Mouse (Mus musculus) G1E (cell line): ENCODE results near the gene Eif3j1. TPM values are rescaled to one million over a fixed set of nuclear protein-coding genes. Genes with fewer than 3 reads are reported as not detected.
"Not testable (repeated sequence)": the region's sequence is repeated elsewhere in the genome, so short reads cannot be mapped to it uniquely, and the experiment has no call there.

Source experiments
- ATAC-seq: 2 replicates; pipeline ENCODE4 v1.8.0; 2016; ENCODE audit warnings: mild to moderate bottlenecking; ENCODE audit not compliant: insufficient number of reproducible peaks, poor library complexity, low FRiP score, severe bottlenecking; ENCODE audit errors: extremely low read depth
- DNase-seq: peaks from one replicate; pipeline ENCODE4 v3.0.0; 2012; ENCODE audit warnings: low spot score
- H3K27me3 ChIP-seq: 2 replicates; pipeline ENCODE4 v1.6.1; 2012; ENCODE audit warnings: mild to moderate bottlenecking, low read length, inconsistent platforms; ENCODE audit not compliant: insufficient read depth
- H3K36me3 ChIP-seq: replicated peaks from 2 replicates; pipeline ENCODE3; 2012; ENCODE audit warnings: mild to moderate bottlenecking, inconsistent platforms
- H3K4me1 ChIP-seq: 2 replicates; pipeline ENCODE4 v1.6.1; 2012; ENCODE audit warnings: low read depth, low read length, inconsistent platforms, mixed read lengths; ENCODE audit not compliant: insufficient read depth
- H3K4me3 ChIP-seq: 2 replicates; pipeline ENCODE4 v1.5.1; 2012; ENCODE audit warnings: low read depth, mild to moderate bottlenecking, inconsistent platforms, low read length, moderate library complexity, mixed read lengths
- H3K9me3 ChIP-seq: replicated peaks from 2 replicates; pipeline ENCODE4 v1.6.1; 2012; ENCODE audit warnings: inconsistent platforms
- CTCF ChIP-seq: IDR thresholded peaks from 2 replicates; pipeline ENCODE4 v1.5.1; 2012; ENCODE audit warnings: low read depth, low read length, inconsistent platforms, mixed read lengths
- GATA1 ChIP-seq: IDR thresholded peaks from 2 replicates; pipeline ENCODE4 v1.6.1; 2012; ENCODE audit warnings: borderline replicate concordance, low read length, inconsistent platforms, mixed read lengths
- GATA2 ChIP-seq: IDR thresholded peaks from 2 replicates; pipeline ENCODE4 v1.6.1; 2012; ENCODE audit warnings: low read depth, low read length, inconsistent platforms, borderline replicate concordance
- POLR2AphosphoS5 ChIP-seq: IDR thresholded peaks from 2 replicates; pipeline ENCODE4 v1.6.1; 2012; ENCODE audit warnings: low read depth, low read length, inconsistent platforms; ENCODE audit not compliant: insufficient replicate concordance
- TAL1 ChIP-seq: conservative IDR thresholded peaks from 2 replicates; pipeline ENCODE4 v1.6.1; 2012; ENCODE audit warnings: low read depth, low read length, inconsistent platforms, mixed read lengths
- polyA plus RNA-seq: library from polyadenylated mRNA; stranded (reverse); fragments of >175 nt; gene quantifications from 2 replicates; pipeline ENCODE4 v1.2.3, GENCODE M21; 2012
- total RNA-seq, 2 experiments: library from RNA; stranded (forward) in 1 of 2; stranded (reverse) in 1 of 2; fragments of 200-1000 nt in 1 of 2; fragments of >200 nt in 1 of 2; fragmentation: Nextera tagmentation in 1 of 2; gene quantifications; 2 replicates each; pipeline ENCODE4 v1.2.3; 2014 to 2017

Eif3j1 gene
- total RNA-seq (2014; fragmentation: Nextera tagmentation) (23.0 and 27.0 TPM in 2 replicates), total RNA-seq (2017) (8.4 and 9.5 TPM in 2 replicates), polyA plus RNA-seq (35.5 and 95.2 TPM in 2 replicates)

DNA sequence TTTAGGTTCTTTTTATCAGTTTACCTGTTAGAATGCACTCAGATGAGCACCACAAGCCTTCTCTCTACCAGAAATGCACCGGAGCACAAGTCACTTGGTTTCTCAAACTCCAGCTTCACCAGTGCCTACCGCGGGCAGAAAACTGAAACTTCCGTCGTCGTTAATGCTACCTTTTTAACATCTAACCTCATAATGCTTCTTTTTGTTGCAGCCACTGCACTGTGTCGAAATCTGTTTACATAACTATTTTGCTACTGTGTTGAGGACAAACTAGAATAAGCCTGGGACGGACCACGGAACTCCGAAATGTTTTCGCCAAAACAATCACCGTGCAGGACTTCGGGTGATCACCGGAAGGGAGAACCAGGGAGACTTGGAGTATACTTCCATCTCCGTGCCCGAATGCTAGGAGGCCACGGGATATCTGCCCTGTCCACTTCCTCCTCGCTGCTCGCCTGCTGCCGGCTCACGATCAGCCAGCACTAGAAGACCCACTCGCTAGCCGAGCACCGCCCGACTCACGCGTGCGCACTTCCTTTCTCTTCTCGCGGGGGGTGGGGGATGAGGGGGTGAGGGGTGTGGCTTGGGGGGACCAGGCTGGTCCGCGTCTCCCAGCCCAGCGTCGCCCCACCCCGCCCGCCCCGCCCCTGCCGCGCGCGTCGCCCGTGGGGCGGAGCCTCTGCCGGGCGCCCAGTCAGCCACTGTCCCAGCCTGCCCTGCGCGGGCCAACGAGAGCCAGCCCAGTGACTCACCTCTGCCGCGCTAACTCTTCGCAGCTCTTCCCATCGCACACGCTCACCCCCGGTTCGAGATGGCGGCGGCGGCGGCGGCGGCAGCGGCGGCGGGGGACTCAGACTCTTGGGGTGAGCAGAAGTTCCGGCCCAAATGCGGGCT is at the start of gene Eif3j1:
TSS of gene Eif3j1 (plus strand) at position 685 of the 894 bp plus-strand sequence.
- no peaks in the 10 kb centered on the region for H3K9me3 ChIP-seq
- peak within 1 kb of the TSS; percentile 93 for H3K4me3 ChIP-seq
- peaks cover 16% of the 10 kb centered on the region for H3K36me3 ChIP-seq
- no peaks in the 10 kb centered on the region for H3K27me3 ChIP-seq
- peak; percentile 85 for DNase-seq
- no peak for TF ChIP-seq CTCF
- TF ChIP-seq POLR2AphosphoS5 = peak; percentile 67; the same call in 1 of the 2 replicates
- no peak for TF ChIP-seq TAL1
- no peak for TF ChIP-seq GATA2
- TF ChIP-seq GATA1 = no peak
- peaks cover 27% of the 10 kb centered on the region for H3K4me1 ChIP-seq
- peak; percentile 86 for ATAC-seq

DNA sequence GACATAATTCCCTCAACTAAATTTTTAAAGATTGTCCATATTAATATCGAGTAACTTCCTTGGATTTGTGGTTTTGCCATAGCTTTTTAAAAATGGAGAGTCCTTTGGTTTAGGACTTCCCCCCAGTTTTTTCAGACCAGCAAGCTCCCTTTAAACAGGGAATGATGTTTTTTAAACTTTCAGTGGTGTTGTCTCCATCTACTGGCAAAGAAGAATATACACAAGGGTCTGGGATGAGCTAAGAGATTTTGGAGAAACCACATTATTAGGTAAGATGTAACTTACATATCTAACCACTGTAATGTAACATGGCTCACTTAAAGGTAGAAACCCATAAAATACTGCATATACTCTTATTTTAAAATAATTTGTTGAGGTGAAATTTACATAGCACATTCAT is 32.6 kb upstream of the Eif3j1 start:
- ATAC-seq (no peak), DNase-seq (no peak)
- TF ChIP-seq GATA2 = no peak
- no peak for TF ChIP-seq TAL1
- TF ChIP-seq POLR2AphosphoS5 = no peak
- TF ChIP-seq GATA1 = no peak
- TF ChIP-seq CTCF = no peak
- H3K9me3 ChIP-seq = no peaks in the 10 kb centered on the region
- no peaks in the 10 kb centered on the region for H3K27me3 ChIP-seq
- no peak overlapping the region for H3K4me3 ChIP-seq
- no peaks in the 10 kb centered on the region for H3K4me1 ChIP-seq
- H3K36me3 ChIP-seq = peaks cover 47% of the 10 kb centered on the region

DNA sequence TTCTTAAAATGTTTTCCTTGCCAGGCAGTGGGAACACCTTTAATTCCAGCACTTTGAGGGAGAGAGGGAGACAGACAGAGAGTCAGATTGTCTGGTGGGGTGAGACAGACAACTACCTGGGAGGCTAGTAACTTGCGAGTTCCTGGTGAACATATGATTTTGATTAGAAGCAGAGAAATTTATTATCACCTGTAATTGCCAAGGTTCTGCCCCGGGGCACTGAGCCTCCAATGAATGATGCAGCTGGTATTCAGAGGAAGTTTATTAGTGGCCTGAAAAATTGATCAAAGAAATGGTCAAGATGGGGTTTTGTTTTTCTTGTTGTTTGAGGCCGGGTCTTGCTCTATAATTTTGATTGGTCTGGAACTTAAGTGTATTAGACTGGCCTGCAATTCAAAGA is 19.5 kb upstream of the Eif3j1 start:
- no peaks in the 10 kb centered on the region for H3K9me3 ChIP-seq
- peaks cover 50% of the 10 kb centered on the region for H3K36me3 ChIP-seq
- H3K4me3 ChIP-seq = no peak overlapping the region
- DNase-seq (no peak), ATAC-seq (no peak)
- no peaks in the 10 kb centered on the region for H3K27me3 ChIP-seq
- TF ChIP-seq GATA2 (no peak), GATA1 (no peak), TAL1 (no peak), POLR2AphosphoS5 (no peak), CTCF (no peak)
- no peaks in the 10 kb centered on the region for H3K4me1 ChIP-seq

DNA sequence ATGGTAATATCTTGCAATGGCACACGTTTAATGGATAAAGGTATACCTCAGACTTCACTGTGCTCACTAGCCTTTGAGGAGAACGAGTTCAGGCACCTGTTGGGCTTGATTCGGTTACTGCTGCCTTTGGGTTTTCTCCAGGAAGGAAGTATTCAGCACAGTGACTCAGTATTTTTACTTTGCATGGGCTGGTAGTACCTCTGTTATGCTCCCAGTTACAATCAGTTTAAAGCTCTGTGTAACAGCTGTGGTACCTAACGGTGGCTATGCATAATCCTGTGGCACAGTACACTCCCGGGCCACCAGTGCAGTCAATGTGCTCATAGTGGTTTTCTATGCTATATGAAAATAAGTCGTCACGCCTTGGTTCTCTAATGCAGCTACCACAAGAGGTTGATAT is 16.9 kb upstream of the Eif3j1 start:
- no peaks in the 10 kb centered on the region for H3K9me3 ChIP-seq
- no peak for TF ChIP-seq GATA2
- TF ChIP-seq GATA1 = no peak
- no peak for TF ChIP-seq TAL1
- TF ChIP-seq POLR2AphosphoS5 = no peak
- TF ChIP-seq CTCF = no peak
- ATAC-seq (no peak), DNase-seq (no peak)
- H3K4me3 ChIP-seq = no peak overlapping the region
- H3K4me1 ChIP-seq = no peaks in the 10 kb centered on the region
- H3K27me3 ChIP-seq = no peaks in the 10 kb centered on the region
- peaks cover 47% of the 10 kb centered on the region for H3K36me3 ChIP-seq

DNA sequence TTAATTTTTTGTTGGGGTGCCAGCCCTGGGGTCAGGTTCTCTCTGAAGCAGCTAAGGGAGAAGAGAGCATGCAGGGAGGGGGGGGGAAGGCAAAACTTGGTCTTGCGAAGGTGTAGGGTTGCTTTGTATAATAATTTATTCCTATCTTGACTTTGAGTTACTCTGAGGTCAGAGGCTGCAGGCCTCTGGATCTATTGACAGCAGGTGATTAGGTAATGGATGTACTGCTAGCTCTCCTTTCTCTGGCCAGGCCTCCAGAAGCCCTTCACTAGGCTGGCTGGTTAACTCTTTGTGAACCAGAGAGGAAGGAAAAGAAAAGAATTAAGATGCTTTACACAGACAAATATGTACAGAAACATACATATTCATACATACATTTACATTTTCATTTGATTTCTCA is 9.6 kb upstream of the Eif3j1 start:
- Histone ChIP-seq H3K27me3 (no peaks in the 10 kb centered on the region), H3K9me3 (no peaks in the 10 kb centered on the region), H3K4me3 (no peak overlapping the region), H3K36me3 (peaks cover 27% of the 10 kb centered on the region), H3K4me1 (no peaks in the 10 kb centered on the region; the same call in 1 of the 2 replicates)
- TF ChIP-seq GATA2 (no peak), GATA1 (no peak), TAL1 (no peak), POLR2AphosphoS5 (no peak), CTCF (no peak)
- DNase-seq (no peak), ATAC-seq (no peak)

DNA sequence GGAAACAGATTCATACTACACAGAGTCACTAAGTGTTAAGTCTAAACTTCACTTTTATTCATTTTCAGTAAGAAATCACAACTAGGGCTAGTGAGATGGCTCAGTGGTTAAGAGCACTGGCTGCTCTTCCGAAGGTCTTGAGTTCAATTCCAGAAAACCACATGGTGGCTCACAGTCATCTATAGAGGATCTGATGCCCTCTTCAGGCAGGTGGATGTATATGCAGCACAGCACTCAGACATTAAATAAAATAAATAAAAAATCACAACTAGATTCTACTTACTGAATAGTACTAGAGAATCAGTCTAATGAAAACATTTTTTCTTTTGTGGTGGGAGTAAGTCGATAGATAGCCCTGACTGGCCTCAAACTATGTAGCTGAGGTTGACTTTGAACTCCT is 6.1 kb upstream of the Eif3j1 start:
- Histone ChIP-seq H3K27me3 (no peaks in the 10 kb centered on the region), H3K4me3 (no peak overlapping the region), H3K36me3 (peaks cover 9% of the 10 kb centered on the region), H3K9me3 (no peaks in the 10 kb centered on the region), H3K4me1 (peaks cover 13% of the 10 kb centered on the region)
- no peak for TF ChIP-seq CTCF
- no peak for TF ChIP-seq GATA2
- no peak for TF ChIP-seq TAL1
- no peak for TF ChIP-seq POLR2AphosphoS5
- TF ChIP-seq GATA1 = no peak
- DNase-seq (no peak), ATAC-seq (no peak)

DNA sequence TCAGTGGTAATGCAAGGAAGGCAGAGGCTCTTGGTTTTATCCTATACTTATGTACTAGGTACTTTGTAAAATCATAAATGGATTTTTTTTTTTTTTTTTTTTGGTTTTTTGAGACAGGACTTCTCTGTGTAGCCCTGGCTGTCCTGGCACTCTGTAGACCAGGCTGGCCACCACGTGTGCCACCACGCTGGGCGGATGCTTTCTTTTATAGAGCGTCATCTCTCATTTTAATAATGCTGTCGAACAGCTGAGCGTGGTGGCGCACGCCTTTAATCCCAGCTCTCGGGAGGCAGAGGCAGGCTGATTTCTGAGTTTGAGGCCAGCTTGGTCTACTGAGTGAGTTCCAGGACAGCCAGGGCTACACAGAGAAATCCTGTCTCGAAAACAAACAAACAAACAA is 1.3 kb upstream of the Eif3j1 start:
- not testable (repeated sequence) for H3K9me3 ChIP-seq, H3K36me3 ChIP-seq, H3K4me3 ChIP-seq, DNase-seq, ATAC-seq, H3K27me3 ChIP-seq
- H3K4me1 ChIP-seq = peaks cover 19% of the 10 kb centered on the region
